Mouse (Mus musculus): ENCODE data around the gene Zcchc7. TPM values are rescaled to one million over a fixed set of nuclear protein-coding genes. Genes with fewer than 3 reads are reported as not detected.

Zcchc7 gene
- polyA plus RNA-seq (2012; rRNA removed): 16.8 and 18.4 TPM in 2 replicates

GRCm38 (mm10) chr4:44755553-44756133 is at the start of gene Zcchc7:
Gene Zcchc7 (plus strand): TSS chr4:44755877.
- no peak for DNase-seq (ENCODE audit: low read depth)

- DNase-seq (ENCODE audit: low read depth): no peak
Observed at GRCm38 (mm10) chr4:44705967-44706366, 49.7 kb upstream of the Zcchc7 start.

- DNase-seq (ENCODE audit: low read depth): no peak
Observed at GRCm38 (mm10) chr4:44706865-44707264, 48.8 kb upstream of the Zcchc7 start.

- no peak for DNase-seq (ENCODE audit: low read depth)
Observed at GRCm38 (mm10) chr4:44708311-44708710, 47.4 kb upstream of the Zcchc7 start.

- no peak for DNase-seq (ENCODE audit: low read depth)
Observed at GRCm38 (mm10) chr4:44709091-44709695, 46.5 kb upstream of the Zcchc7 start.

GRCm38 (mm10) chr4:44709740-44710700 is 45.7 kb upstream of the Zcchc7 start, which contains the start of gene Pax5:
Gene Pax5 (minus strand): TSS chr4:44710487.
- no peak for DNase-seq (ENCODE audit: low read depth)

- no peak for DNase-seq (ENCODE audit: low read depth)
Observed at GRCm38 (mm10) chr4:44710701-44711097, 45.0 kb upstream of the Zcchc7 start.

GRCm38 (mm10) chr4:44711136-44711900 is 44.4 kb upstream of the Zcchc7 start:
- no peak for DNase-seq (ENCODE audit: low read depth)

GRCm38 (mm10) chr4:44712051-44712700 is 43.5 kb upstream of the Zcchc7 start:
- no peak for DNase-seq (ENCODE audit: low read depth)

GRCm38 (mm10) chr4:44712786-44713553 is 42.7 kb upstream of the Zcchc7 start:
- DNase-seq (ENCODE audit: low read depth): no peak

- no peak for DNase-seq (ENCODE audit: low read depth)
Observed at GRCm38 (mm10) chr4:44713554-44714051, 42.1 kb upstream of the Zcchc7 start.

GRCm38 (mm10) chr4:44714111-44714621 is 41.5 kb upstream of the Zcchc7 start:
- DNase-seq (ENCODE audit: low read depth): no peak

- DNase-seq (ENCODE audit: low read depth): no peak
Observed at GRCm38 (mm10) chr4:44715621-44716160, 40.0 kb upstream of the Zcchc7 start.

- no peak for DNase-seq (ENCODE audit: low read depth)
Observed at GRCm38 (mm10) chr4:44716391-44716790, 39.3 kb upstream of the Zcchc7 start.

- no peak for DNase-seq (ENCODE audit: low read depth)
Observed at GRCm38 (mm10) chr4:44717676-44718075, 38.0 kb upstream of the Zcchc7 start.

GRCm38 (mm10) chr4:44720046-44720445 is 35.6 kb upstream of the Zcchc7 start:
- DNase-seq (ENCODE audit: low read depth): no peak

- no peak for DNase-seq (ENCODE audit: low read depth)
Observed at GRCm38 (mm10) chr4:44721237-44721636, 34.4 kb upstream of the Zcchc7 start.

GRCm38 (mm10) chr4:44740471-44740870 is 15.2 kb upstream of the Zcchc7 start:
- DNase-seq (ENCODE audit: low read depth): no peak

GRCm38 (mm10) chr4:44756134-44756951 is 666 bp downstream of the Zcchc7 start:
- peak; percentile 75 for DNase-seq (ENCODE audit: low read depth)
